Mouse (Mus musculus) limb, embryonic 11.5 days (tissue): ENCODE results near the gene Gcnt3. TPM values are rescaled to one million over a fixed set of nuclear protein-coding genes. Genes with fewer than 3 reads are reported as not detected.

Source experiments
- ATAC-seq: fragments of 200-750 bp; cut with Nextera tagmentation; 2 replicates; pipeline ENCODE4 v1.8.0; 2017; ENCODE audit warnings: low read depth; ENCODE audit not compliant: insufficient number of reproducible peaks, low FRiP score, low TSS enrichment
- DNase-seq: peaks from one replicate; pipeline ENCODE4 v3.0.0-alpha.2; 2015; ENCODE audit warnings: low spot score
- H3K27ac ChIP-seq: fragments of 300-500 bp; sonication (generic); replicated peaks from 2 replicates; pipeline ENCODE4 v1.5.1; 2014; ENCODE audit warnings: low read depth, mild to moderate bottlenecking, low read length
- H3K27me3 ChIP-seq: fragments of 300-500 bp; sonication (generic); 2 replicates; pipeline ENCODE4 v1.6.1; 2014; ENCODE audit warnings: mild to moderate bottlenecking, low read length, mixed read lengths; ENCODE audit not compliant: control insufficient read depth, insufficient read depth
- H3K36me3 ChIP-seq: fragments of 300-500 bp; sonication (generic); 2 replicates; pipeline ENCODE4 v1.6.1; 2014; ENCODE audit warnings: mild to moderate bottlenecking, low read length, moderate library complexity, mixed read lengths; ENCODE audit not compliant: control insufficient read depth, insufficient read depth
- H3K4me1 ChIP-seq: fragments of 300-500 bp; sonication (generic); 2 replicates; pipeline ENCODE4 v1.6.1; 2014; ENCODE audit warnings: low read length, mixed read lengths; ENCODE audit not compliant: control insufficient read depth, insufficient read depth
- H3K4me2 ChIP-seq: fragments of 300-500 bp; sonication (generic); 2 replicates; pipeline ENCODE4 v1.6.1; 2014; ENCODE audit warnings: low read depth, mild to moderate bottlenecking, moderate library complexity; ENCODE audit not compliant: severe bottlenecking
- H3K4me3 ChIP-seq: fragments of 300-500 bp; sonication (generic); 2 replicates; pipeline ENCODE4 v1.5.1; 2014; ENCODE audit warnings: low read depth, low read length
- H3K9ac ChIP-seq: fragments of 300-500 bp; sonication (generic); 2 replicates; pipeline ENCODE4 v1.6.1; 2014; ENCODE audit warnings: mild to moderate bottlenecking, low read length
- H3K9me3 ChIP-seq: fragments of 300-500 bp; sonication (generic); 2 replicates; pipeline ENCODE4 v1.6.1; 2016; ENCODE audit warnings: low read length; ENCODE audit not compliant: control insufficient read depth
- WGBS: fragments of 180-500 bp; shearing (Covaris S2); extraction: QIAGEN DNeasy Blood & Tissue Kit; methylation state at CpG from one replicate; pipeline ENCODE4 v1.1.7; 2014; 5-methylcytosine and 5-hydroxymethylcytosine counted together
- polyA plus RNA-seq: library from polyadenylated mRNA; unstranded; fragments of >200 nt; fragmentation: Nextera tagmentation; extraction: Ambion mirVana; gene quantifications from 2 replicates; pipeline ENCODE4 v1.2.1, GENCODE M21; 2014

The Gcnt3 gene
- polyA plus RNA-seq, result 0.06 TPM in 1 of 2 replicates, not detected in the other

GRCm38 (mm10) chr9:70037988-70038387 is at the start of gene Gcnt3:
Gcnt3 (minus strand) TSS chr9:70038088.
- Histone ChIP-seq H3K27ac (no peak within 1 kb of the TSS), H3K9me3 (no peaks in the 10 kb centered on the region), H3K4me2 (no peak within 1 kb of the TSS), H3K4me1 (no peaks in the 10 kb centered on the region), H3K4me3 (no peak within 1 kb of the TSS), H3K27me3 (no peaks in the 10 kb centered on the region), H3K36me3 (no peaks in the 10 kb centered on the region; the same call in 1 of the 2 replicates), H3K9ac (no peak within 1 kb of the TSS)
- 83% methylated on average over 7 of the region's 7 CpGs for WGBS
- no peak for ATAC-seq
- no peak for DNase-seq

GRCm38 (mm10) chr9:70087379-70087778 is 49.5 kb upstream of the Gcnt3 start:
- Histone ChIP-seq H3K36me3 (no peaks in the 10 kb centered on the region), H3K4me3 (no peak overlapping the region), H3K27ac (no peak overlapping the region), H3K9me3 (no peaks in the 10 kb centered on the region), H3K4me1 (0 out of 2 replicates have a peak, but pooled peaks cover 6% of the 10 kb centered on the region), H3K4me2 (no peak overlapping the region), H3K27me3 (no peaks in the 10 kb centered on the region), H3K9ac (no peak overlapping the region)
- ATAC-seq (no peak), DNase-seq (no peak)
- 85% methylated on average over 5 of the region's 5 CpGs for WGBS

GRCm38 (mm10) chr9:70086091-70086490 is 48.2 kb upstream of the Gcnt3 start:
- no peaks in the 10 kb centered on the region for H3K27me3 ChIP-seq
- H3K27ac ChIP-seq, result no peak overlapping the region
- DNase-seq (no peak), ATAC-seq (no peak)
- H3K9me3 ChIP-seq, result no peaks in the 10 kb centered on the region
- H3K9ac ChIP-seq, result no peak overlapping the region
- 0 out of 2 replicates have a peak, but pooled peaks cover 6% of the 10 kb centered on the region for H3K4me1 ChIP-seq
- WGBS, result 24% methylated on average over 6 of the region's 6 CpGs
- H3K36me3 ChIP-seq, result no peaks in the 10 kb centered on the region
- H3K4me3 ChIP-seq, result no peak overlapping the region
- no peak overlapping the region for H3K4me2 ChIP-seq

- no peak for ATAC-seq
- Histone ChIP-seq H3K4me3 (no peak overlapping the region), H3K9me3 (no peaks in the 10 kb centered on the region), H3K36me3 (no peaks in the 10 kb centered on the region), H3K4me2 (no peak overlapping the region), H3K27ac (no peak overlapping the region), H3K9ac (no peak overlapping the region), H3K4me1 (0 out of 2 replicates have a peak, but pooled peaks cover 6% of the 10 kb centered on the region), H3K27me3 (no peaks in the 10 kb centered on the region)
- peak; percentile 72 for DNase-seq
- 66% methylated on average over 11 of the region's 11 CpGs for WGBS
These were observed 46.2 kb upstream of the Gcnt3 start for GRCm38 (mm10) chr9:70084107-70084506.

GRCm38 (mm10) chr9:70082357-70083204 is 44.7 kb upstream of the Gcnt3 start:
- no peak for ATAC-seq
- Histone ChIP-seq H3K9me3 (no peaks in the 10 kb centered on the region), H3K4me1 (0 out of 2 replicates have a peak, but pooled peaks cover 6% of the 10 kb centered on the region), H3K4me2 (peak overlapping the region; percentile 39), H3K9ac (peak overlapping the region; percentile 17; the same call in 1 of the 2 replicates), H3K27me3 (no peaks in the 10 kb centered on the region), H3K27ac (peak overlapping the region; percentile 36; the same call in 1 of the 2 replicates), H3K4me3 (no peak overlapping the region), H3K36me3 (no peaks in the 10 kb centered on the region)
- DNase-seq, result peak; percentile 33
- 39% methylated on average over 25 of the region's 25 CpGs for WGBS

GRCm38 (mm10) chr9:70081767-70082166 is 43.9 kb upstream of the Gcnt3 start:
- 0 out of 2 replicates have a peak, but pooled peaks cover 6% of the 10 kb centered on the region for H3K4me1 ChIP-seq
- 92% methylated on average over 7 of the region's 7 CpGs for WGBS
- H3K27ac ChIP-seq, result no peak overlapping the region
- H3K36me3 ChIP-seq, result no peaks in the 10 kb centered on the region
- no peak for ATAC-seq
- no peaks in the 10 kb centered on the region for H3K27me3 ChIP-seq
- H3K4me3 ChIP-seq, result no peak overlapping the region
- H3K4me2 ChIP-seq, result no peak overlapping the region
- H3K9me3 ChIP-seq, result no peaks in the 10 kb centered on the region
- no peak for DNase-seq
- no peak overlapping the region for H3K9ac ChIP-seq

- no peak for DNase-seq
- Histone ChIP-seq H3K9ac (no peak overlapping the region), H3K4me3 (no peak overlapping the region), H3K4me1 (0 out of 2 replicates have a peak, but pooled peaks cover 6% of the 10 kb centered on the region), H3K9me3 (no peaks in the 10 kb centered on the region), H3K36me3 (no peaks in the 10 kb centered on the region), H3K4me2 (no peak overlapping the region), H3K27ac (no peak overlapping the region), H3K27me3 (no peaks in the 10 kb centered on the region)
- WGBS, result 72% methylated on average over 2 of the region's 2 CpGs
- ATAC-seq, result no peak
These were observed 43.1 kb upstream of the Gcnt3 start for GRCm38 (mm10) chr9:70080976-70081375.

- no peak overlapping the region for H3K27ac ChIP-seq
- no peaks in the 10 kb centered on the region for H3K36me3 ChIP-seq
These were observed 42.3 kb upstream of the Gcnt3 start for GRCm38 (mm10) chr9:70080027-70080800.

More at GRCm38 (mm10) chr9:70080027-70080800, 42.3 kb upstream of the Gcnt3 start:
- DNase-seq, result no peak
- Histone ChIP-seq H3K27me3 (no peaks in the 10 kb centered on the region), H3K4me1 (0 out of 2 replicates have a peak, but pooled peaks cover 6% of the 10 kb centered on the region), H3K9ac (no peak overlapping the region), H3K4me3 (no peak overlapping the region), H3K4me2 (no peak overlapping the region), H3K9me3 (no peaks in the 10 kb centered on the region)
- 82% methylated on average over 9 of the region's 9 CpGs for WGBS
- ATAC-seq, result no peak
